1 mouse cellular context compared by ENCODE assay signal in the genomic region with DNA sequence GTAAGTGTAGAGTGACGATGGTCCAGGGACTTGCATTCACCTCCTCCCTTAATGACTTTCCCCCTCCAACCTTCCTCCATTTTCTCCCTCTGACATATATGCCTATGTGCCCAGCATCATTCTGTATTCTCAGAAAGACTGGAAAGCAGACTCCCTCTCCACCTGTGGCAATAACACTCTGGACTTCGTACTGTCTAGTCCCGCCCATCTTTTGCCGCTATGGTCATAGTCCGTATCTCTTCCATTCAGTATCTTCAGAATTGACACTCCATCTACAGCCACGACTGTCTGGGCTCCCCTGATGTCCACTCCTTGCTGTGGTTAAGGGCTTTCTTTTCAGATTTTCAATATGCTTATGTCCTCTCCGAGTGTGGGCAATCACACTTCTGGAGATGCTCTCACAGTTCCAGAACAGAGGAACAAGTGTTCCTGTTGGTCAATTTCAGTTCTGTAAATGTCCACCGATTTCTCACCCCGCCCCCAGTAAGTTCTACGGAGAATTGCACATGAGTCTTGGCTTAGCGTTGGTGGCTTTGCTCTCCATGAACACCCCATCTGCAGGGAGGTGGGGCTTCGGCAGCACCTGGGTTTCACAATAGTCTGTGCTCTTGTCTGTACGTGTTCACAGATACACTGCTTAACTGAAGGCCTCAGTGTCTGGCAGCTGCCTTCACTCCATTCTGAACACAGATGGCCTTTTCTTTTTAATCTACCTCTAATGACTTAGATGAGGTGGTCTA.
A peak's percentile ranks its signal among the peaks of the same experiment; 100 is the strongest.
TF ChIP-seq lines count a peak whose summit lies in the region.

No protein-coding gene starts in this region.

TF ChIP-seq in CH12.LX, 34 proteins besides CTCF, POLR2A, EP300 and RAD21 (continued from another document):
- TF ChIP-seq GABPA (IDR thresholded peaks at IDR 0.05; ENCODE audit: insufficient replicate concordance, low read depth, low read length) (no peak), MYC (IDR thresholded peaks at IDR 0.05; ENCODE audit: low read depth, low read length) (no peak), CHD2 (IDR thresholded peaks at IDR 0.05; ENCODE audit: low read length) (no peak), CHD1 (IDR thresholded peaks at IDR 0.05; ENCODE audit: low read depth, low read length) (no peak), TCF12 (IDR thresholded peaks at IDR 0.05; ENCODE audit: low read depth, low read length) (peak; percentile 35; the same call in 1 of the 2 replicates), RCOR1 (conservative IDR thresholded peaks at IDR 0.05; ENCODE audit: low read depth, low read length) (no peak), IRF4 (IDR thresholded peaks at IDR 0.05; ENCODE audit: low read depth, low read length) (peak; percentile 31; the same call in 1 of the 2 replicates), ZNF384 (IDR thresholded peaks at IDR 0.05; ENCODE audit: low read depth, low read length) (no peak)
